Mouse (Mus musculus) ZHBTc4 (cell line): ENCODE measurements around the gene Cyp2e1.

ENCODE experiments used
- DNase-seq: peaks from one replicate; pipeline ENCODE4 v3.0.0-alpha.2; 2011; ENCODE audit warnings: low read depth, low spot score

Cyp2e1 gene

GRCm38 (mm10) chr7:140810496-140810895 is 47.0 kb downstream of the Cyp2e1 start:
- peak; percentile 72 for DNase-seq

- no peak for DNase-seq
Measured at GRCm38 (mm10) chr7:140811714-140812113, 48.2 kb downstream of the Cyp2e1 start.

GRCm38 (mm10) chr7:140812850-140813249 is 49.3 kb downstream of the Cyp2e1 start:
- no peak for DNase-seq

GRCm38 (mm10) chr7:140820173-140820572 is 56.6 kb downstream of the Cyp2e1 start:
- DNase-seq, result no peak

- DNase-seq, result no peak
Measured at GRCm38 (mm10) chr7:140821305-140821652, 57.7 kb downstream of the Cyp2e1 start.

GRCm38 (mm10) chr7:140821653-140822329 is 58.3 kb downstream of the Cyp2e1 start, which contains the start of gene Zfp941:
TSS of gene Zfp941 (minus strand) at chr7:140822178.
- peak; percentile 94 for DNase-seq

- DNase-seq, result no peak
Measured at GRCm38 (mm10) chr7:140822731-140823130, 59.2 kb downstream of the Cyp2e1 start.
